ENCODE assay signal across 8 mouse cellular contexts in the genomic region with DNA sequence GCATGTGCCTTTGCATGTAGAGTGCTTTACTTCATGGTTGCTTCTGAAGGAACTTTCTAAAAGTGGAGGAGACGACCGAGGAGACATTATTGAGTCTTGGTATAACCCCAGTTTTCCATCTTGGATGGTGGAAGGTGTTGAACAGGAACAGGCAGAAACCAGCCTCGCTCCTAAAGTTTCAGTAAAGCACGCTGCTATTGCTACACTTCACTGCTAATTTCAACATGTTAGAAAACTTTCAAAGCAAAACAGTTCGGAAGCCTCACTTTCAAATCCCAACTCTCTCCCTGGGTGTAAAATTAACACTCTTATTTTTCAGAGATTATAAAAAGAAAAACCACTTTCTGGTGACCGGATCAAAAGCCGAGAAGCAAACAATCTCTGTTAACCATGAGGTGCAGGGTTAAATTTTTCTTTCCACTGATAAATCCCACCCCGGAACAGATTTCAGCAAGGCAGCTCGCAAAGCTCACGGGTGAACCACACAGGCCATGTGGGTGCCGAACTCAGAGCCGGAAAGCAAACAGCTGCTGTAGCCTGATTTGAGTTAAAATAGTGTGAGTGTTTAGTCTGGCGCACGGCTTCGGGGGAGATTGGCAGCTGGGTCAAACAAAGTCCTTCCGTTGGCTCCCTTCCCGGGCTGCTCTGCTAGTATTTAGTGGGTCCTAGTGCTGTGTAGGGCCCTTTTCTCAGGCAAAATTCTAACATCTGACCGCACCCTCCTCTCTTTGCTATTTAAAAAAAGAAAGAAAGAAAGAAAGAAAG.
DNase-seq lines count a peak whose midpoint lies in the region; ATAC-seq lines count a peak whose summit lies in the region.

No protein-coding gene starts in this region.

- 36% methylated on average over 18 of the region's 18 CpGs for WGBS in hindbrain, embryonic 13.5 days
- WGBS in lung, embryonic 15.5 days, result 11% methylated on average over 18 of the region's 18 CpGs

- H3K4me3 ChIP-seq in hindbrain, embryonic 13.5 days, result no peak overlapping the region; the same call in 1 of the 2 replicates
- H3K4me3 ChIP-seq in lung, embryonic 15.5 days, result peak overlapping the region; percentile 39

- H3K9me3 ChIP-seq in hindbrain, embryonic 13.5 days, result no peaks in the 10 kb centered on the region
- H3K9me3 ChIP-seq in lung, embryonic 15.5 days, result no peaks in the 10 kb centered on the region

- no peak overlapping the region for H3K9ac ChIP-seq in hindbrain, embryonic 13.5 days
- 0 out of 2 replicates have a peak overlapping the region, but pooled peaks have one; percentile 5 for H3K9ac ChIP-seq in lung, embryonic 15.5 days

- DNase-seq in NIH3T3 (ENCODE audit: low read depth), result peak; percentile 90
- peak; percentile 56 to 82 for DNase-seq in cerebellum, postnatal 4 days (ENCODE audit: low spot score in 2 of 2)
- DNase-seq in gastrocnemius, adult 18-20 months (ENCODE audit: low spot score), result peak; percentile 81
- peak; percentile 78 to 94 for DNase-seq in layer of hippocampus, postnatal 14 days (ENCODE audit: low spot score in 2 of 2)
- DNase-seq in ovary, postnatal 36 days (ENCODE audit: low spot score), result peak; percentile 82
- peak; percentile 42 for DNase-seq in urinary bladder, postnatal 10 days (ENCODE audit: low spot score)

- no peaks in the 10 kb centered on the region for H3K36me3 ChIP-seq in hindbrain, embryonic 13.5 days
- H3K36me3 ChIP-seq in lung, embryonic 15.5 days, result no peaks in the 10 kb centered on the region

- H3K27ac ChIP-seq in hindbrain, embryonic 13.5 days, result peak overlapping the region; percentile 82
- H3K27ac ChIP-seq in lung, embryonic 15.5 days, result peak overlapping the region; percentile 92

- no peaks in the 10 kb centered on the region for H3K27me3 ChIP-seq in hindbrain, embryonic 13.5 days
- no peaks in the 10 kb centered on the region for H3K27me3 ChIP-seq in lung, embryonic 15.5 days

- peaks cover 13% of the 10 kb centered on the region for H3K4me1 ChIP-seq in hindbrain, embryonic 13.5 days (replicated peaks)
- H3K4me1 ChIP-seq in lung, embryonic 15.5 days, result peaks cover 2% of the 10 kb centered on the region; the same call in 1 of the 2 replicates

- ATAC-seq in hindbrain, embryonic 13.5 days (ENCODE audit: low FRiP score), result peak; percentile 90
- peak; percentile 97 for ATAC-seq in lung, embryonic 15.5 days (ENCODE audit: borderline replicate concordance, extremely low read depth, low FRiP score, low TSS enrichment)

- peak overlapping the region; percentile 46 for H3K4me2 ChIP-seq in hindbrain, embryonic 13.5 days
- H3K4me2 ChIP-seq in lung, embryonic 15.5 days, result peak overlapping the region; percentile 51
